Mouse (Mus musculus) ES-E14 (cell line): ENCODE measurements around the gene Rora.

ENCODE experiments used
- CHD2 ChIP-seq: IDR thresholded peaks from 2 replicates; pipeline ENCODE4 v1.6.1; 2014; ENCODE audit warnings: mild to moderate bottlenecking, low read depth, low read length, inconsistent platforms
- HCFC1 ChIP-seq: IDR thresholded peaks from 2 replicates; pipeline ENCODE4 v1.6.1; 2012; ENCODE audit warnings: low read length, inconsistent platforms, borderline replicate concordance; ENCODE audit not compliant: insufficient read depth
- MAFK ChIP-seq: IDR thresholded peaks from 2 replicates; pipeline ENCODE4 v1.6.1; 2014; ENCODE audit warnings: mild to moderate bottlenecking, low read depth, low read length, inconsistent platforms; ENCODE audit not compliant: insufficient read depth
- ZC3H11A ChIP-seq: IDR thresholded peaks from 2 replicates; pipeline ENCODE4 v1.6.1; 2012; ENCODE audit warnings: low read depth, mild to moderate bottlenecking, inconsistent platforms, low read length, borderline replicate concordance
- ZNF384 ChIP-seq: IDR thresholded peaks from 2 replicates; pipeline ENCODE4 v1.6.1; 2012; ENCODE audit warnings: low read depth, low read length, inconsistent platforms

GRCm38 (mm10) chr9:68769638-68770037 lies 116.1 kb downstream of the Rora start:
- TF ChIP-seq CHD2 (no peak), ZNF384 (no peak), ZC3H11A (no peak), HCFC1 (no peak), MAFK (no peak)
